Mouse (Mus musculus) midbrain, postnatal 0 days (tissue): ENCODE measurements around the gene Nell2. TPM values are rescaled to one million over a fixed set of nuclear protein-coding genes. Genes with fewer than 3 reads are reported as not detected.

Experiments
- ATAC-seq: fragments of 200-750 bp; cut with Nextera tagmentation; 2 replicates; pipeline ENCODE4 v1.8.0; 2017; ENCODE audit warnings: moderate number of reproducible peaks, mild to moderate bottlenecking, moderate TSS enrichment, moderate library complexity; ENCODE audit not compliant: low FRiP score
- DNase-seq: peaks from one replicate; pipeline ENCODE4 v3.0.0-alpha.2; 2015; ENCODE audit warnings: low spot score
- H3K27ac ChIP-seq: fragments of 300-500 bp; sonication (generic); 2 replicates; pipeline ENCODE4 v1.5.1; 2014; ENCODE audit warnings: low read depth, mild to moderate bottlenecking, low read length, mixed read lengths
- H3K27me3 ChIP-seq: fragments of 300-500 bp; sonication (generic); 2 replicates; pipeline ENCODE4 v1.6.1; 2014; ENCODE audit warnings: low read length, control low read depth, mixed read lengths; ENCODE audit not compliant: insufficient read depth
- H3K36me3 ChIP-seq: fragments of 300-500 bp; sonication (generic); 2 replicates; pipeline ENCODE4 v1.6.1; 2014; ENCODE audit warnings: low read length, control low read depth, mixed read lengths; ENCODE audit not compliant: insufficient read depth
- H3K4me1 ChIP-seq: fragments of 300-500 bp; sonication (generic); 2 replicates; pipeline ENCODE4 v1.6.1; 2014; ENCODE audit warnings: mild to moderate bottlenecking, control low read depth, antibody characterized with exemption, low read length, mixed read lengths; ENCODE audit not compliant: insufficient read depth
- H3K4me2 ChIP-seq: fragments of 300-500 bp; sonication (generic); 2 replicates; pipeline ENCODE4 v1.6.1; 2014; ENCODE audit warnings: low read depth, mild to moderate bottlenecking, low read length, mixed read lengths; ENCODE audit not compliant: poor library complexity, severe bottlenecking
- H3K4me3 ChIP-seq: fragments of 300-500 bp; sonication (generic); 2 replicates; pipeline ENCODE4 v1.5.1; 2014; ENCODE audit warnings: low read depth, mild to moderate bottlenecking, low read length, moderate library complexity
- H3K9ac ChIP-seq: fragments of 300-500 bp; sonication (generic); replicated peaks from 2 replicates; pipeline ENCODE4 v1.6.1; 2014; ENCODE audit warnings: mild to moderate bottlenecking, low read length, moderate library complexity, mixed read lengths; ENCODE audit not compliant: poor library complexity, severe bottlenecking
- H3K9me3 ChIP-seq: fragments of 300-500 bp; sonication (generic); 2 replicates; pipeline ENCODE4 v1.6.1; 2016; ENCODE audit warnings: low read length, control low read depth
- CTCF ChIP-seq: IDR thresholded peaks from 2 replicates; pipeline ENCODE4 v1.5.1; 2016; ENCODE audit warnings: antibody characterized with exemption, mild to moderate bottlenecking
- WGBS: fragments of 180-500 bp; shearing (Covaris S2); extraction: QIAGEN DNeasy Blood & Tissue Kit; methylation state at CpG from one replicate; pipeline ENCODE4 v1.1.7; 2014; 5-methylcytosine and 5-hydroxymethylcytosine counted together
- polyA plus RNA-seq: library from polyadenylated mRNA; unstranded; fragments of >200 nt; fragmentation: Nextera tagmentation; extraction: Ambion mirVana; gene quantifications from 2 replicates; pipeline ENCODE4 v1.2.1, GENCODE M21; 2015
- total RNA-seq: library from RNA; depleted of rRNA; stranded (reverse); fragments of >200 nt; gene quantifications from 2 replicates; pipeline ENCODE4 v1.2.3, GENCODE M21; 2014

The Nell2 gene
- total and polyA plus RNA-seq, 2 experiments from 2014 or later, result 181 to 199 TPM

DNA sequence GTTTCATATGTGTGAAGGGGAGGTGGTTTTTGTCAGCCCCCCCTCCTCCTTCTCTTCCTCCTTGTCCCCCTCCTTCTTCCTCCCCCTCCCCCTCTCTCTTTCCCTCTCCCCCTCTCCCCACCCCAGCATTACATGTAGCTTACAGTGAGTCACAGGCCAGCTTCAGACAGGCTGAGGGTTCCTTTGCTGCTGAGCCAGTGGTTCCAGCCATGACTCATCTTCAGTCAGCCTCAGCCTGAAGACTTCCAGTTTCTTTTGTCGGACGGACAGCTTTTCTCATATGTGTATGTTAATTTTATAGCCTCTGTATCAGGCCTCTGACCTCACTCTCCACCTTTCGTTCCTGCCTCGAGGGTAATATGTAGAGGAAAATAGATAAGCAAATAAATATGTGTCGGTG, 344.9 kb downstream of the Nell2 start:
- WGBS, result 65% methylated on average over 5 of the region's 5 CpGs
- no peak overlapping the region for H3K9ac ChIP-seq
- no peaks in the 10 kb centered on the region; the same call in 1 of the 2 replicates for H3K4me1 ChIP-seq
- no peaks in the 10 kb centered on the region for H3K27me3 ChIP-seq
- TF ChIP-seq CTCF, result no peak
- no peak for DNase-seq
- H3K36me3 ChIP-seq, result no peaks in the 10 kb centered on the region
- no peak for ATAC-seq
- no peak overlapping the region for H3K4me3 ChIP-seq
- no peaks in the 10 kb centered on the region for H3K9me3 ChIP-seq
- H3K27ac ChIP-seq, result no peak overlapping the region
- H3K4me2 ChIP-seq, result no peak overlapping the region

DNA sequence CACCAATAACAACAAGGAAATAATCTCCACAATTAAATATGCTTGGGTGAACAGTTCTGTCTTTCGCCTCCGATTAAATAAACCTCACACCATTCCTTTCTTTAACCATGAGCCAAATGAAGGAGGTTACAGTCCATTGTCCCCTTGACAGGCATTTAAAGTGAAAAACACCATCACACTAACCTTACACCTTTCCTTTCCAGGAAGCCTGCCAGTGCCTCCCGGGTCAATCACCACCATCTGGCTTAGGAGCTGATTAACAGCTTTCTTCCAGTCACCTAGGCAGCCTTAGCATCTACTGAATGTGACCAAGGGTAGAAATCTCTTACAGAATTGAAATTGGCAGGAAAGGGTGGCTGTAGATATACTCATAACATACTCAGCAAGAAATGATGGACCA, 371.5 kb downstream of the Nell2 start:
- DNase-seq (peak; percentile 46), ATAC-seq (no peak)
- Histone ChIP-seq H3K9ac (no peak overlapping the region), H3K36me3 (no peaks in the 10 kb centered on the region), H3K4me2 (no peak overlapping the region), H3K4me1 (no peaks in the 10 kb centered on the region), H3K4me3 (no peak overlapping the region), H3K27ac (no peak overlapping the region), H3K9me3 (no peaks in the 10 kb centered on the region), H3K27me3 (no peaks in the 10 kb centered on the region)
- TF ChIP-seq CTCF, result no peak
- WGBS, result 67% methylated on average over 3 of the region's 3 CpGs

DNA sequence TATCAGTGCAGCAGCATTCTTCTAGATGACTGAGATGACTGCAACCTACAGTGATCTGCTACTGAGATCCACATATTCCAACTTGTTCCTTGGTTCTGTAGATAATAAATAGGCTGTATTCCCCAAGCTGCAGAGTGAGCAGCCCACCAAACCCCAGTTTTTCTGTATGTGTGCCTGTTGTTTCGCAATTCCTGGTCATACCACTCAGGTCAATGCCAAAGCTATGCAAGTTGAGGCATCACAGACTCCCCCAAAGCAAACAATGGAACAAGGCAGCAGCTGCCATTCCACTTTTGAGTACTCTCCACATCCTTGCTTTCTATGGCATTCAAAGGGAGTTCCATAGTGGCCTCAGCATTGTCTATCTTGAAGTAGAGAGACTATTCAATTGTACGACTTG, 383.2 kb downstream of the Nell2 start:
- ATAC-seq, result no peak
- DNase-seq, result no peak
- 86% methylated on average over 2 of the region's 2 CpGs for WGBS
- Histone ChIP-seq H3K9me3 (no peaks in the 10 kb centered on the region), H3K27me3 (no peaks in the 10 kb centered on the region), H3K27ac (no peak overlapping the region), H3K9ac (no peak overlapping the region), H3K4me2 (no peak overlapping the region), H3K4me1 (no peaks in the 10 kb centered on the region), H3K36me3 (no peaks in the 10 kb centered on the region), H3K4me3 (no peak overlapping the region)
- no peak for TF ChIP-seq CTCF

DNA sequence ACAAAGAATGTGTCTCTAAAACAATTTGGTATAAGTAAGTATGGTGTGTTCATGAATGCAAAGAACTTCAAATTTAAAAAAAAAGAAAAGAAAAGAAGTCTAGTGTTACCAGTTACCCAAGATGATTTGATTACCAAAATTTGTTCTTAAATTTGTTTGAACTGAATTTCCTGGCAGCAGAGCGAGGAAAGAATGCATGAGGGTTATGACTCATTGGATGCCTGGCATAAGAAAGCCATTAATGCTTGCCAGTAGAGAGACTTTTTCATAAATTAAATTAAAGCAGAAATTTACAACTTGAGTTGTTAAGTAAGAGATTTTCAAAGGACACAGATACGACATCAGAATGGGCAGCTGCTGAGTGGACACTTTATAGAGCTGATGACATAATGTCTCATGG, 384.2 kb downstream of the Nell2 start:
- Histone ChIP-seq H3K9me3 (no peaks in the 10 kb centered on the region), H3K36me3 (no peaks in the 10 kb centered on the region), H3K27ac (no peak overlapping the region), H3K4me2 (no peak overlapping the region), H3K9ac (no peak overlapping the region), H3K4me1 (no peaks in the 10 kb centered on the region), H3K27me3 (no peaks in the 10 kb centered on the region), H3K4me3 (no peak overlapping the region)
- ATAC-seq, result no peak
- no peak for TF ChIP-seq CTCF
- no peak for DNase-seq
- 85% methylated on average over 2 of the region's 2 CpGs for WGBS

DNA sequence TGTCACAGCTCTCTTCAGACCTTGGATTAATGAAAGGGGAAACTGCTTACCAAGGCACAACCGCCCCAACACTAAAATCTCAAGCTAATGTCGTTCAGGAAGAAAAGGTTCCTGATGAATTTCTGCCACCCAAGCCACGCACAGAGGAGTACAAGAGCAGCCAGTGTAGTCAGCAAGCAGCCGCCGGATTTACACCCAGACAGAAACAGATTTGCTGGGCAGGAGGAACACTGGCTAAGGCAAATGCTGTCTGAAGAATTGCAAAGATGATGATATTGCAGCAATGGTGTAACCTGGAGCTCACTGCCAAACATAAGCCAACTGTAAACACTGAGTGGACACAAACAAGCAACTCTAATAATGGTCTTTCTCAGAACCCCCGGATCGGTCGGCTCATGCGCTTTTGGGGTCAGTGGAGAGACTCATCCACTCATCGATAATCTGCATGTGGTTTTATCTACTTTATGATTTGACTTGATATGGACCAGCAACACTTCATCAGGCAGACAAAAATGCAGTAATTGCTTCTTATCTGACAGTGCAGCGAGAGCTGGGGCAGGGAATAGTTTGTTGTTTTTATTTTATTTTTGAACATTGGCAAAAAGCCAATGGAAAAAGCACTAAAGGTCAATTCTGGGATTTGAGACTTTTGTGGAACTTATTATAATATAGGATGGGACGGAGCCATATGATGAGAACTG, 389.5 kb downstream of the Nell2 start:
- Histone ChIP-seq H3K27ac (no peak overlapping the region), H3K4me3 (no peak overlapping the region), H3K27me3 (no peaks in the 10 kb centered on the region), H3K4me2 (no peak overlapping the region), H3K9ac (no peak overlapping the region), H3K4me1 (no peaks in the 10 kb centered on the region), H3K9me3 (no peaks in the 10 kb centered on the region), H3K36me3 (no peaks in the 10 kb centered on the region)
- TF ChIP-seq CTCF, result no peak
- no peak for DNase-seq
- ATAC-seq, result no peak
- 83% methylated on average over 12 of the region's 12 CpGs for WGBS

DNA sequence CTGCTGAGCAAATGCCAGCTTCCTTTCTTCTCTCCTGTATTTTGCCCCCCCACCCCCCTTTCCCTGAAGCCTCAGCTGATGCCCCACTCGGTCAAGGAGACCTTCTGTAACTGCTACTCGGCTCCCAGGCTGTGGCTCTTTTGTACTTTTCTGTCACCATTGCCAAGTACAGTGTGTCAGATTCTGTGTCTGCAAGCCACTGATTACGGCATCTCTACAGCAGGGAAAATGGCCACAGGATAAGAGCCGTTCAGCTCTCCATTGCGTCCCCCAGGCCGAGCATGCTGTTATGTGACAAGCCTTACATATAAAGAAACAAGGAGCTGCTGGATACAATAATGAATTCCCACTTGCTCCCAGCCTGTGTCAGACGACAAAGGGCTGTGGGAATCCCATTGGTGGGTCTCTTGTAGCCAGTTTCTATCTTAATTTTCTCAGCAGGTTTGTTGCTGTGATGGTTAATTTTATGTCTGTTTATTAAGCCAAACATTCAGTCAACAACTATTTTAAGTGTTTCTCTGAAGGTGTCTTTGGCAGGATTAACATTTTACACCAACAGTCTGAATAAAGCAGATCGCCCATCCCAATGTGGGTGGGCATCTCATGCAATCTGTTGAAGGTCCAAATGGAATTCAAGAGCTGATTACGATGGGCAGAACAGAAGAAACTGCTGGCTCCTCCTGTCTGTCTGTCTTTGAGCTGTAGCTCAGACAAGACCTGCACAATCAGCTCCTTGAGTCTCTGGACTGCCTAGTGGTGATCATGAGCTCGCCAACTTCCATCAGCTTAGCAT, 391.1 kb downstream of the Nell2 start:
- 46% methylated on average over 10 of the region's 10 CpGs for WGBS
- H3K4me1 ChIP-seq, result no peaks in the 10 kb centered on the region
- no peaks in the 10 kb centered on the region for H3K36me3 ChIP-seq
- 0 out of 2 replicates have a peak overlapping the region, but pooled peaks have one; percentile 2 for H3K9ac ChIP-seq
- DNase-seq (peak; percentile 24), ATAC-seq (no peak)
- no peaks in the 10 kb centered on the region for H3K9me3 ChIP-seq
- no peak overlapping the region for H3K4me3 ChIP-seq
- TF ChIP-seq CTCF, result no peak
- H3K4me2 ChIP-seq, result no peak overlapping the region
- no peak overlapping the region for H3K27ac ChIP-seq
- no peaks in the 10 kb centered on the region for H3K27me3 ChIP-seq
